Mouse (Mus musculus): ENCODE data around the gene Desi2. TPM values are rescaled to one million over a fixed set of nuclear protein-coding genes. Genes with fewer than 3 reads are reported as not detected.

Desi2 gene
- 74.7 TPM for polyA plus RNA-seq (2014; fragmentation: Illumina TruSeq; extraction: RNeasy Lipid Tissue Mini Kit (QIAGEN cat#74804))

GRCm38 (mm10) chr1:178187216-178187791 is at the start of gene Desi2:
TSS of gene Desi2 (plus strand) at chr1:178187417.

Other genes with a start within 250 kb of the Desi2 start
- gene Catspere2, start 204.0 kb upstream of the Desi2 start, polyA plus RNA-seq (2014; fragmentation: Illumina TruSeq; extraction: RNeasy Lipid Tissue Mini Kit (QIAGEN cat#74804)) = 2.2 TPM
- 442 TPM for gene Cox20, start 131.7 kb downstream of the Desi2 start, polyA plus RNA-seq (2014; fragmentation: Illumina TruSeq; extraction: RNeasy Lipid Tissue Mini Kit (QIAGEN cat#74804))
- gene Hnrnpu, start 150.4 kb downstream of the Desi2 start, polyA plus RNA-seq (2014; fragmentation: Illumina TruSeq; extraction: RNeasy Lipid Tissue Mini Kit (QIAGEN cat#74804)) = 1,683 TPM
- gene Efcab2, start 218.7 kb downstream of the Desi2 start, polyA plus RNA-seq (2014; fragmentation: Illumina TruSeq; extraction: RNeasy Lipid Tissue Mini Kit (QIAGEN cat#74804)) = 17.8 TPM

Data from ovary, adult 10 weeks (tissue).